Mouse (Mus musculus) lung, embryonic 16.5 days (tissue): ENCODE measurements at regions not wholly inside any gene's neighbourhood (a gene's known extent, or its start where the extent isn't known, plus 50 kb on each side); places are given as distances from the start of the nearest gene placed in this dataset.

Experiments used
- ATAC-seq: fragments of 200-750 bp; cut with Nextera tagmentation; 2 replicates; pipeline ENCODE4 v1.8.0; 2017; ENCODE audit warnings: low read depth, mild to moderate bottlenecking, moderate library complexity
- H3K27ac ChIP-seq: fragments of 300-500 bp; sonication (generic); 2 replicates; pipeline ENCODE4 v1.5.1; 2014; ENCODE audit warnings: mild to moderate bottlenecking, control low read depth, low read length
- H3K27me3 ChIP-seq: fragments of 300-500 bp; sonication (generic); 2 replicates; pipeline ENCODE4 v1.6.1; 2014; ENCODE audit warnings: low read depth, low read length, mixed read lengths; ENCODE audit not compliant: control insufficient read depth, insufficient read depth
- H3K36me3 ChIP-seq: fragments of 300-500 bp; sonication (generic); 2 replicates; pipeline ENCODE4 v1.6.1; 2014; ENCODE audit warnings: low read length; ENCODE audit not compliant: control insufficient read depth, insufficient read depth
- H3K4me1 ChIP-seq: fragments of 300-500 bp; sonication (generic); replicated peaks from 2 replicates; pipeline ENCODE4 v1.6.1; 2014; ENCODE audit warnings: low read length, mixed read lengths; ENCODE audit not compliant: control insufficient read depth, insufficient read depth
- H3K4me2 ChIP-seq: fragments of 300-500 bp; sonication (generic); 2 replicates; pipeline ENCODE4 v1.6.1; 2014; ENCODE audit warnings: low read depth, low read length, control low read depth
- H3K4me3 ChIP-seq: fragments of 300-500 bp; sonication (generic); 2 replicates; pipeline ENCODE4 v1.5.1; 2014; ENCODE audit warnings: mild to moderate bottlenecking, low read length, control low read depth
- H3K9ac ChIP-seq: fragments of 300-500 bp; sonication (generic); 2 replicates; pipeline ENCODE4 v1.6.1; 2014; ENCODE audit warnings: low read length, control low read depth
- H3K9me3 ChIP-seq: fragments of 300-500 bp; sonication (generic); 2 replicates; pipeline ENCODE4 v1.6.1; 2016; ENCODE audit warnings: low read length; ENCODE audit not compliant: control insufficient read depth
- WGBS: fragments of 180-500 bp; shearing (Covaris S2); extraction: QIAGEN DNeasy Blood & Tissue Kit; methylation state at CpG from one replicate; pipeline ENCODE4 v1.1.7; 2014; 5-methylcytosine and 5-hydroxymethylcytosine counted together

GRCm38 (mm10) chr6:51009526-51010340 lies 355.5 kb upstream of the Npvf start:
- Histone ChIP-seq H3K4me3 (no peak overlapping the region), H3K4me1 (peaks cover 6% of the 10 kb centered on the region; the same call in 1 of the 2 replicates), H3K9ac (no peak overlapping the region), H3K27me3 (no peaks in the 10 kb centered on the region), H3K4me2 (no peak overlapping the region), H3K27ac (no peak overlapping the region), H3K9me3 (no peaks in the 10 kb centered on the region), H3K36me3 (no peaks in the 10 kb centered on the region)
- WGBS: 48% methylated on average over 14 of the region's 14 CpGs
- no peak for ATAC-seq

GRCm38 (mm10) chr6:51010536-51010935 lies 356.3 kb upstream of the Npvf start:
- Histone ChIP-seq H3K36me3 (no peaks in the 10 kb centered on the region), H3K4me2 (no peak overlapping the region), H3K9ac (no peak overlapping the region), H3K27me3 (no peaks in the 10 kb centered on the region), H3K4me1 (peaks cover 6% of the 10 kb centered on the region; the same call in 1 of the 2 replicates), H3K27ac (no peak overlapping the region), H3K4me3 (no peak overlapping the region), H3K9me3 (no peaks in the 10 kb centered on the region)
- no peak for ATAC-seq
- 64% methylated on average over 1 of the region's 1 CpGs for WGBS

GRCm38 (mm10) chr6:51012086-51012830 lies 358.0 kb upstream of the Npvf start:
- H3K4me3 ChIP-seq: no peak overlapping the region
- peaks cover 6% of the 10 kb centered on the region; the same call in 1 of the 2 replicates for H3K4me1 ChIP-seq
- peak overlapping the region; percentile 22; the same call in 1 of the 2 replicates for H3K4me2 ChIP-seq
- H3K27me3 ChIP-seq: no peaks in the 10 kb centered on the region
- no peaks in the 10 kb centered on the region for H3K9me3 ChIP-seq
- H3K27ac ChIP-seq: no peak overlapping the region
- WGBS: 46% methylated on average over 15 of the region's 15 CpGs
- ATAC-seq: peak; percentile 26; the same call in 1 of the 2 replicates
- no peak overlapping the region for H3K9ac ChIP-seq
- no peaks in the 10 kb centered on the region for H3K36me3 ChIP-seq

GRCm38 (mm10) chr6:51015735-51016134 lies 361.5 kb upstream of the Npvf start:
- H3K9me3 ChIP-seq: no peaks in the 10 kb centered on the region
- no peak overlapping the region for H3K4me2 ChIP-seq
- no peaks in the 10 kb centered on the region for H3K27me3 ChIP-seq
- no peak overlapping the region for H3K27ac ChIP-seq
- H3K9ac ChIP-seq: no peak overlapping the region
- H3K4me3 ChIP-seq: no peak overlapping the region
- WGBS: 62% methylated on average over 2 of the region's 2 CpGs
- H3K4me1 ChIP-seq: peaks cover 6% of the 10 kb centered on the region; the same call in 1 of the 2 replicates
- no peak for ATAC-seq
- no peaks in the 10 kb centered on the region for H3K36me3 ChIP-seq

GRCm38 (mm10) chr6:51016441-51017070 lies 362.3 kb upstream of the Npvf start:
- H3K4me2 ChIP-seq: no peak overlapping the region
- H3K36me3 ChIP-seq: no peaks in the 10 kb centered on the region
- peak; percentile 32 for ATAC-seq
- H3K27me3 ChIP-seq: no peaks in the 10 kb centered on the region
- H3K9me3 ChIP-seq: no peaks in the 10 kb centered on the region
- H3K4me3 ChIP-seq: no peak overlapping the region
- WGBS: 66% methylated on average over 5 of the region's 5 CpGs
- H3K4me1 ChIP-seq: peaks cover 6% of the 10 kb centered on the region; the same call in 1 of the 2 replicates
- H3K9ac ChIP-seq: no peak overlapping the region
- H3K27ac ChIP-seq: no peak overlapping the region

- H3K27me3 ChIP-seq: no peaks in the 10 kb centered on the region
- H3K27ac ChIP-seq: no peak overlapping the region
- H3K36me3 ChIP-seq: no peaks in the 10 kb centered on the region
- H3K4me3 ChIP-seq: no peak overlapping the region
- no peak overlapping the region for H3K9ac ChIP-seq
- 41% methylated on average over 9 of the region's 9 CpGs for WGBS
- peaks cover 1% of the 10 kb centered on the region; the same call in 1 of the 2 replicates for H3K4me1 ChIP-seq
- no peak overlapping the region for H3K4me2 ChIP-seq
- H3K9me3 ChIP-seq: no peaks in the 10 kb centered on the region
- ATAC-seq: peak; percentile 60
Observed at GRCm38 (mm10) chr6:51017260-51017999, 363.2 kb upstream of the Npvf start.

- no peaks in the 10 kb centered on the region for H3K9me3 ChIP-seq
- no peak overlapping the region for H3K4me2 ChIP-seq
- H3K27me3 ChIP-seq: no peaks in the 10 kb centered on the region
- whole genome bisulfite sequencing: 80% methylated on average over 6 of the region's 6 CpGs
- no peaks in the 10 kb centered on the region for H3K36me3 ChIP-seq
- no peak overlapping the region for H3K9ac ChIP-seq
- H3K4me1 ChIP-seq: no peaks in the 10 kb centered on the region
- H3K27ac ChIP-seq: no peak overlapping the region
- ATAC-seq: no peak
- H3K4me3 ChIP-seq: no peak overlapping the region
Observed at GRCm38 (mm10) chr6:51021206-51021605, 367.0 kb upstream of the Npvf start.

- H3K27me3 ChIP-seq: no peaks in the 10 kb centered on the region
- no peak overlapping the region for H3K4me3 ChIP-seq
- no peaks in the 10 kb centered on the region for H3K36me3 ChIP-seq
- no peak for ATAC-seq
- no peaks in the 10 kb centered on the region for H3K4me1 ChIP-seq
- no peak overlapping the region for H3K4me2 ChIP-seq
- no peak overlapping the region for H3K27ac ChIP-seq
- H3K9me3 ChIP-seq: no peaks in the 10 kb centered on the region
- WGBS: 90% methylated on average over 6 of the region's 6 CpGs
- H3K9ac ChIP-seq: no peak overlapping the region
Observed at GRCm38 (mm10) chr6:51023361-51023760, 369.1 kb upstream of the Npvf start.
